Comparison of ENCODE assay signal across 24 mouse cellular contexts in the genomic region with DNA sequence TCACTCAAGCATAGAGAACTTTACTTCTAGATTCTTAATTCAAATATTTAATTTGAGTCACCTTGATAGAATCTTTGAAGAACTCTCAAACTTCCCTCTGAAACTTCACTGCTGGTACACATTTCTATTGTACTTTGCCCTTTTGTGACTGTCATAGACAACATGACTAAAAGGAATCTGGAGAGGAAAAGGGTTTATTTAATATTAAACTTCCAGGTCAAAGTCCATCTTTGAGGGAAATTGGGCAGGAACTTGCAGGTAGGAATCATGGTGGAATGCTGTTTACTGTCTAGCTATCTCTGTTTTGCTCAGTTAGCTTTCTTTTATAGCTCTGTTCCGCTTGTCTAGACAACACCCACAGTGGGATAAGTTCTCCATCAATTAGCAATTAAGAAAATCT.
"Had no signal": no experiment of that assay in that cellular context is flagged by ENCODE, and none has a peak within 500 bp of the region (broad histone marks: within the 10 kb centered on the region; RNA-seq: fewer than 3 reads in every experiment).

No protein-coding gene starts in this region.

- H3K27ac ChIP-seq: gastrocnemius, adult 2 months; heart, embryonic 10.5 days; hindbrain, embryonic 10.5 days; hindbrain, embryonic 12.5 days; hindbrain, embryonic 14.5 days; layer of hippocampus, adult 2 months; left cerebral cortex, adult 2 months; limb, embryonic 10.5 days; limb, embryonic 12.5 days; liver, embryonic 13.5 days; liver, embryonic 15.5 days had no signal

- H3K27me3 ChIP-seq: heart, embryonic 12.5 days; hindbrain, embryonic 12.5 days; limb, embryonic 12.5 days; liver, embryonic 13.5 days; liver, embryonic 15.5 days had no signal

- H3K9me3 ChIP-seq: heart, embryonic 10.5 days; heart, embryonic 12.5 days; hindbrain, embryonic 10.5 days; hindbrain, embryonic 12.5 days; limb, embryonic 10.5 days; limb, embryonic 12.5 days; liver, embryonic 13.5 days; liver, embryonic 15.5 days had no signal

- H3K9ac ChIP-seq: heart, embryonic 12.5 days; hindbrain, embryonic 12.5 days; hindbrain, embryonic 14.5 days; limb, embryonic 12.5 days; liver, embryonic 13.5 days; liver, embryonic 15.5 days had no signal

- ATAC-seq: hindbrain, embryonic 16.5 days; inflammation-experienced regulatory T-cells, adult 6 months; intestine, postnatal 0 days had no signal

- DNase-seq: gastrocnemius, adult 2 months; gastrocnemius, postnatal 10 days; gastrocnemius, postnatal 25 days; heart, adult 18-20 months; heart, postnatal 10 days; heart, postnatal 4 days; kidney, adult 18-20 months; kidney, postnatal 14 days; kidney, postnatal 4 days; liver, embryonic 13.5 days had no signal

- H3K36me3 ChIP-seq: heart, embryonic 12.5 days; hindbrain, embryonic 10.5 days; hindbrain, embryonic 12.5 days; limb, embryonic 10.5 days; limb, embryonic 12.5 days; liver, embryonic 13.5 days; liver, embryonic 15.5 days had no signal

- H3K4me1 ChIP-seq: heart, embryonic 10.5 days; hindbrain, embryonic 10.5 days; hindbrain, embryonic 12.5 days; limb, embryonic 10.5 days; limb, embryonic 12.5 days; liver, embryonic 13.5 days; liver, embryonic 15.5 days had no signal

- H3K4me3 ChIP-seq: gastrocnemius, adult 2 months; heart, embryonic 10.5 days; heart, embryonic 12.5 days; hindbrain, embryonic 10.5 days; hindbrain, embryonic 12.5 days; layer of hippocampus, adult 2 months; left cerebral cortex, adult 2 months; limb, embryonic 10.5 days; limb, embryonic 12.5 days; liver, embryonic 13.5 days; liver, embryonic 15.5 days had no signal

- H3K4me2 ChIP-seq: heart, embryonic 12.5 days; hindbrain, embryonic 12.5 days; hindbrain, embryonic 14.5 days; limb, embryonic 12.5 days; liver, embryonic 11.5 days; liver, embryonic 13.5 days; liver, embryonic 15.5 days had no signal
